Mouse (Mus musculus) liver, adult 10 weeks (tissue): ENCODE results near the gene Rgs7. TPM values are rescaled to one million over a fixed set of nuclear protein-coding genes. Genes with fewer than 3 reads are reported as not detected.

Source experiments
- polyA plus RNA-seq: library from polyadenylated mRNA; stranded (reverse); fragments of 350-450 nt; fragmentation: Illumina TruSeq; extraction: RNeasy Lipid Tissue Mini Kit (QIAGEN cat#74804); gene quantifications from one replicate; pipeline ENCODE4 v1.2.3, GENCODE M21; 2014; ENCODE audit warnings: low read depth, low replicate concordance

The Rgs7 gene
- polyA plus RNA-seq: 0.26 TPM

GRCm38 (mm10) chr1:175491861-175492682 lies at the start of gene Rgs7:
TSS of gene Rgs7 (minus strand) at chr1:175492500.

Other genes starting within 250 kb of the Rgs7 start
- 399 TPM for gene Kmo, start 127.9 kb upstream of the Rgs7 start, polyA plus RNA-seq
- 321 TPM for gene Fh1, start 133.1 kb upstream of the Rgs7 start, polyA plus RNA-seq
- not detected for gene Opn3, start 200.3 kb upstream of the Rgs7 start, polyA plus RNA-seq
- 2.1 TPM for gene Chml, start 200.4 kb upstream of the Rgs7 start, polyA plus RNA-seq
- gene Wdr64, start 206.1 kb upstream of the Rgs7 start, polyA plus RNA-seq: not detected